Mouse (Mus musculus) gastrocnemius, adult 2 months (tissue): ENCODE measurements around the gene Abca13. TPM values are rescaled to one million over a fixed set of nuclear protein-coding genes. Genes with fewer than 3 reads are reported as not detected.

Source experiments
- DNase-seq: peaks from one replicate; pipeline ENCODE4 v3.0.0; 2022
- H3K27ac ChIP-seq: fragments of 200-600 bp; 2 replicates; pipeline ENCODE4 v1.8.1; 2022; ENCODE audit warnings: mild to moderate bottlenecking
- H3K4me3 ChIP-seq: fragments of 200-600 bp; 2 replicates; pipeline ENCODE4 v1.8.1; 2022; ENCODE audit warnings: mild to moderate bottlenecking, moderate library complexity
- CTCF ChIP-seq: fragments of 200-600 bp; IDR thresholded peaks from 2 replicates; pipeline ENCODE4 v1.8.1; 2022; ENCODE audit warnings: antibody characterized with exemption, mild to moderate bottlenecking, moderate library complexity
- intact Hi-C: fragments of 180-260 bp; cut with DNase I; formaldehyde crosslinking; loops from one replicate; pipeline ENCODE4 v1.15.1; 2025
- total RNA-seq, 2 experiments: library from RNA; stranded (reverse); gene quantifications; 2 replicates each; pipeline ENCODE4 v1.2.3; 2021

Abca13 gene
- total RNA-seq, 2 experiments from 2014 or later = not detected

- no peak overlapping the region for H3K4me3 ChIP-seq
- H3K27ac ChIP-seq = no peak overlapping the region
- intact Hi-C loops = no loop called here
- DNase-seq = no peak
- no peak for TF ChIP-seq CTCF
These were observed 477.7 kb downstream of the Abca13 start for GRCm38 (mm10) chr11:9669430-9669829.

- DNase-seq = no peak
- no peak overlapping the region for H3K27ac ChIP-seq
- no peak overlapping the region for H3K4me3 ChIP-seq
- TF ChIP-seq CTCF = no peak
- intact Hi-C loops = no loop called here
These were observed 493.2 kb downstream of the Abca13 start for GRCm38 (mm10) chr11:9684952-9685351.

GRCm38 (mm10) chr11:9705190-9705589 lies 513.4 kb downstream of the Abca13 start:
- intact Hi-C loops = no loop called here
- no peak overlapping the region for H3K4me3 ChIP-seq
- H3K27ac ChIP-seq = no peak overlapping the region
- no peak for DNase-seq
- TF ChIP-seq CTCF = no peak

- intact Hi-C loops = no loop called here
- TF ChIP-seq CTCF = no peak
- no peak for DNase-seq
- no peak overlapping the region for H3K27ac ChIP-seq
- H3K4me3 ChIP-seq = no peak overlapping the region
These were observed 536.2 kb downstream of the Abca13 start for GRCm38 (mm10) chr11:9727810-9728490.

- Histone ChIP-seq H3K27ac (no peak overlapping the region), H3K4me3 (no peak overlapping the region)
- no peak for DNase-seq
- intact Hi-C loops = no loop called here
- no peak for TF ChIP-seq CTCF
These were observed 539.6 kb downstream of the Abca13 start for GRCm38 (mm10) chr11:9731300-9731699.

Other genes starting within 250 kb of the Abca13 start
- gene Pkd1l1, start 218.7 kb upstream of the Abca13 start, total RNA-seq = under 1 TPM in 1 of 2 experiments, not detected in 1; 0.03 TPM
- 1 to 10 TPM; 7.7 to 9.2 TPM for gene Hus1, start 180.8 kb upstream of the Abca13 start, total RNA-seq
- gene Gm11992, start 143.3 kb upstream of the Abca13 start, total RNA-seq = not detected
- gene Sun3, start 143.0 kb upstream of the Abca13 start, total RNA-seq = not detected
- gene Upp1, start 73.8 kb upstream of the Abca13 start, total RNA-seq = under 1 TPM in 1 of 2 experiments, not detected in 1; 0.59 TPM